Mouse (Mus musculus): ENCODE results near the gene Klrb1a. TPM values are rescaled to one million over a fixed set of nuclear protein-coding genes. Genes with fewer than 3 reads are reported as not detected.
"Not testable (repeated sequence)": the region's sequence is repeated elsewhere in the genome, so short reads cannot be mapped to it uniquely, and the experiment has no call there.

Klrb1a gene
- polyA plus RNA-seq, 1 experiment from 2014 or later: not detected

DNA sequence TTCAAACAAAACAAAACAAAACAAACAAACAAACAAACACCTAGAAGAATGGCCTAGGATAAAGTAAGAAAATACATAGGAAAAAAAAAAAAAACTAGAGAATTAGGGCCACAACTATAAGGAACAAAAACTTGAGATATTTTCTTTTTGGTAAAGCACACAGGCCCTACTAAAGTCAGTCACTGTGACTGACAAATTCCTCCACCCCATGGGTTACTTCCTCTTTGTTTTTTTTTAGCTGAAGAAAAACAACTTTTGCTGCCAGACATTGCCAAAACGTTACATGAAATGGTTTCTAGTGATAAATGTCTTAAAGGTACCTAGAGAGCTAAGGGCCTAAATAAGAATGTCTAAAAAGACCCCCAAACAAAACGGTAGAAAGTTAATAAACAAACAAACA lies 20.7 kb upstream of the Klrb1a start:
- WGBS: 68% methylated on average over 2 of the region's 2 CpGs
- Histone ChIP-seq H3K9me3 (ENCODE audit: control insufficient read depth, low read length) (no peaks in the 10 kb centered on the region), H3K27ac (ENCODE audit: low read depth, low read length) (no peak overlapping the region), H3K9ac (ENCODE audit: low read depth, low read length) (no peak overlapping the region), H3K36me3 (ENCODE audit: control insufficient read depth, insufficient read depth, low read length) (no peaks in the 10 kb centered on the region), H3K27me3 (replicated peaks; ENCODE audit: control insufficient read depth, insufficient read depth, low read length) (no peaks in the 10 kb centered on the region), H3K4me1 (ENCODE audit: control insufficient read depth, insufficient read depth, low read depth, low read length) (no peaks in the 10 kb centered on the region), H3K4me2 (ENCODE audit: low read length) (no peak overlapping the region), H3K4me3 (ENCODE audit: low read length) (no peak overlapping the region)
- no peak for ATAC-seq

DNA sequence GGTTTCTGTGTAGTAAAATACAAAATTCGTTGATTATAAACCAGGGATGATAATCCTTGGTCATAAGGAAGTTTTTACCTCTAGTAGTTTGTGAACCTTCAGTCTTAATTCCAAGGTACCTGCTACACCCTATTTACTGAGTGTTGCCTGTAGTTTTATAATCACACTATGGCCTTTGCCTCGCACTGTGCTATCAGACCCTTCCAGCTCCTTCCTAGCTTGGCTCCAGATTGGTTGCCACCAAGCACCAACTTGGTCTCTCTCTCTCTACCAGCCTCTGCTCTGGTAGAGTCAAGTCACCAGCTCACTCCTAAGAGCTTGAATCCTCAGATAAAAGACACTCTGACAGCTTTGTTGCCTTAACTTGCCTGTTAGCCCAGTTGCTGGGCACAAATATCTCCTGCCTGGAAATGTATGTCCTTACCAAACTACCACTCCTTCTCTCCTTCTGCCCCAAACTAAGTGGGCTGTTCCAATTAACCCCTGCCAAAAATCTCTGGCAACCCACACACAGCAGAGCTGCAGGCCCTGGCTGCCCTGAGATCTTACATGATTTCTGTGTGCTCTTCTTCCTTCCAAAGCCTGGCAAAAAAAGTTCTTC lies 17.9 kb upstream of the Klrb1a start:
- no peaks in the 10 kb centered on the region for H3K36me3 ChIP-seq (ENCODE audit: control insufficient read depth, insufficient read depth, low read length)
- 79% methylated on average over 2 of the region's 2 CpGs for WGBS
- H3K4me1 ChIP-seq (ENCODE audit: control insufficient read depth, insufficient read depth, low read depth, low read length): no peaks in the 10 kb centered on the region
- no peaks in the 10 kb centered on the region for H3K27me3 ChIP-seq (replicated peaks; ENCODE audit: control insufficient read depth, insufficient read depth, low read length)
- ATAC-seq: no peak
- no peak overlapping the region for H3K4me3 ChIP-seq (ENCODE audit: low read length)
- H3K9ac ChIP-seq (ENCODE audit: low read depth, low read length): no peak overlapping the region
- H3K4me2 ChIP-seq (ENCODE audit: low read length): no peak overlapping the region
- no peaks in the 10 kb centered on the region for H3K9me3 ChIP-seq (ENCODE audit: control insufficient read depth, low read length)
- no peak overlapping the region for H3K27ac ChIP-seq (ENCODE audit: low read depth, low read length)

DNA sequence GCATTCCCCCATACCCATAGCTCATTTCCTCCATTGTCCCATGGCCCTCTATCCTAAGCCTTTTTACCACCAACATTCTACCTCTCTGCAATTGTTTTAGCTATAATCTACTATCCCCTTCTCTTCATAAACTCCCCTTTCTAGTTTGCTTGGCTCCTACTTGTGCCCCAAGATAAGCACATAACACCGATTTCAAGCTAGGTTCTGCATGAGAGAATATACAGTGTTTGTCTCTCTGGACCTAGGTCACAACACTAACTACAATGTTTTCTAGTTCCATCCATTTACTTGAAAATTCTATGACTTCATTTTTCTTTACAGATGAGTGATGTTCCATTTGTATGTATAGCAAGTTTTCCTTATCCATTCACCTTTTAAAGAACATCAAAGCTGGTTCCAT lies 17.3 kb upstream of the Klrb1a start:
- 98% methylated on average over 1 of the region's 1 CpGs for WGBS
- ATAC-seq: no peak
- no peak overlapping the region for H3K9ac ChIP-seq (ENCODE audit: low read depth, low read length)
- no peaks in the 10 kb centered on the region for H3K4me1 ChIP-seq (ENCODE audit: control insufficient read depth, insufficient read depth, low read depth, low read length)
- H3K27me3 ChIP-seq (replicated peaks; ENCODE audit: control insufficient read depth, insufficient read depth, low read length): no peaks in the 10 kb centered on the region
- no peaks in the 10 kb centered on the region for H3K36me3 ChIP-seq (ENCODE audit: control insufficient read depth, insufficient read depth, low read length)
- H3K4me3 ChIP-seq (ENCODE audit: low read length): no peak overlapping the region
- H3K27ac ChIP-seq (ENCODE audit: low read depth, low read length): no peak overlapping the region
- no peak overlapping the region for H3K4me2 ChIP-seq (ENCODE audit: low read length)
- H3K9me3 ChIP-seq (ENCODE audit: control insufficient read depth, low read length): no peaks in the 10 kb centered on the region

DNA sequence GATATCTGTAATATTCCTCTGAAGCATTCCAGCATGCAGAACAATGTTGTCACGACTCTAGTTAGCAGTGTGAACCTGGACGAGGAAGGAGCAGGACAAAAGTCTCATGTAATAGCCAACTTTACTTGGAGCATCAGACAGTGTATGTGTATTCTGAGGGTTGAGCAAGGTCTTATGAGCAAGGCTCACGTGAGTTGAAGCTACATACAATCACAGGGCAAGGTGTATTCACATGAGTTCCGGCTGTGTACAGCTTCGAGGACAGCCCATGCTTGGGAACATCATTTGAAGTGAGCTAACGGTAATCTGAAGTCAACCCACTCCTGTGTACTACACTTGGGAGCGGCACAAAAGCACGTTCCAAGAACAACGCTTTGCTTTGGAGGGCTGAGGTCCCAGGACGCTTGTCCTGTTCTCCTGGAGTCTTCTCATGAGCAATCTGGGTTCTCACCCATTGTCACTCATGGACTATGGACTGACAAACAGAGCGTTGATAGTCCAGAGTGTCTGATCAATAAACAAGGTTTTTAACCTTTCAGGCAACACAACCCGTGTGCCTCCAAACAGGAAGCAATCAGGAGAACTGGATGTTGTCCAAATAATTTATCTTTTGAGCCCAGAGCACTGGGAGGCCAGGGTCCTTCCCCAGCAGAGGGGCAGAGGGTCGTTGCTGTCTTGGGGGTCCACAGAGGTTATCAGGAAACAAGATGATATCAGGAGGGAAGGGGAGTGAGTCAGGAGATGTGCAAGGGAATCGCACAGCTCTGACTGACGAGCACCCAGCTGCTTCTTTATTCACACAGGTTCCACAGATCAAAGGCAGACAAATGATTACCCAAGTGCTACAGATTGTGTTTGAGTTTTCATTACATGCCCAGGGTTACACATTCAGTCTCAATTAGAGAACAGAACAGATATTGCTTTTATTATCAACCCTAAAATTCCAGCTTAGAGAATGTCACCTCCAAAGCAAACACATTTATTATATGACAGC lies 7.9 kb upstream of the Klrb1a start:
- not testable (repeated sequence) for H3K9me3 ChIP-seq (ENCODE audit: control insufficient read depth, low read length); H3K36me3 ChIP-seq (ENCODE audit: control insufficient read depth, insufficient read depth, low read length); H3K4me2 ChIP-seq (ENCODE audit: low read length); H3K4me1 ChIP-seq (ENCODE audit: control insufficient read depth, insufficient read depth, low read depth, low read length); H3K27ac ChIP-seq (ENCODE audit: low read depth, low read length); H3K27me3 ChIP-seq (replicated peaks; ENCODE audit: control insufficient read depth, insufficient read depth, low read length); H3K4me3 ChIP-seq (ENCODE audit: low read length); ATAC-seq; H3K9ac ChIP-seq (ENCODE audit: low read depth, low read length)
- 83% methylated on average over 15 of the region's 15 CpGs for WGBS

DNA sequence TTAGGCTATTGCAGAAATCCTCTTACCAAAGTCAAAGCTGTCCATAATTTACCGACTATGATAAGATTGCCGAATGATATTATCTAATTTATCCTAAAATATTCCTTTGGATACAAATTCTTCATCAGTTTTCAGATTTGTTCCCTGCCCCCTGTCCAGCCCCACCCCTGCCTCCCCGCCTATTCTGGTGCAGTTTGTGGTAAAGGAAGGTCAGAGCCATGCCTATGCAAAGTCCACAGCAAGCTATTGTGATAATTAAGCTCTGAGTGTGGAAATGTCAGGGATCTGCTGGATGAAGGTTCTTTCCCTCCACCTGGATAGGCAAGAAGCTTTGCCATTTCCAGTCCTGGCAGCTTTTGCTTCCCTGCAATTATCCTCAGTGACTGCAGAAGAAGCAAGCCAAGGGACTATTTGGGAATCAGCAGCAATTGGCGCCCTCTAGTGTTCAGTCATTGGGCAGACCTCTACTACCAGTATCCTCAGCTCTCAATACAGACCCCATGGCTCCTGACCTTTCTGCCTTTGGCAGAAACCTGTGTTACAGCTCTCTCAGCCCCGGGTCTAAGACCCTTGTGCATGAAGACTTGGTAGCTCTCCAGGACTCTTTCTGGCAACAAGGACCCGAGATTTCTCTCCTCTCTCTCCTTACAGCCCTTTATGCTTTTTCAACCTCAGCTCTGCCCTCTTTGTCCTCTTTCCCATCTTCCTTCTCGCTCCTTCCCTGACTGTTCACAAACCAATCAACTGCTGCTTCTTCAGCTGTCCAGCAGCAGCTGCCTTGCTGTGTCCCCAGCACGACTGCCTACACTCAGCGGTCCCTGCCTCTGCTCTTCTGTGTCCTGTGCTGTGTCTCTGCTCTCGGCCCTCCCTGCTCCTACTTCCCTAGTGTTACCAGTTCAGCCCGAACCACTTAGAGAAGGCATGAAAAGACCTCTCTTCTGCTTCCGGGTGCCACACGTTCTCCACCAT lies 6.7 kb upstream of the Klrb1a start:
- not testable (repeated sequence) for H3K27ac ChIP-seq (ENCODE audit: low read depth, low read length); H3K9me3 ChIP-seq (ENCODE audit: control insufficient read depth, low read length); H3K27me3 ChIP-seq (replicated peaks; ENCODE audit: control insufficient read depth, insufficient read depth, low read length); H3K4me2 ChIP-seq (ENCODE audit: low read length); H3K9ac ChIP-seq (ENCODE audit: low read depth, low read length); H3K4me1 ChIP-seq (ENCODE audit: control insufficient read depth, insufficient read depth, low read depth, low read length); H3K4me3 ChIP-seq (ENCODE audit: low read length); H3K36me3 ChIP-seq (ENCODE audit: control insufficient read depth, insufficient read depth, low read length)
- ATAC-seq: peak; percentile 98
- WGBS: 55% methylated on average over 13 of the region's 13 CpGs

DNA sequence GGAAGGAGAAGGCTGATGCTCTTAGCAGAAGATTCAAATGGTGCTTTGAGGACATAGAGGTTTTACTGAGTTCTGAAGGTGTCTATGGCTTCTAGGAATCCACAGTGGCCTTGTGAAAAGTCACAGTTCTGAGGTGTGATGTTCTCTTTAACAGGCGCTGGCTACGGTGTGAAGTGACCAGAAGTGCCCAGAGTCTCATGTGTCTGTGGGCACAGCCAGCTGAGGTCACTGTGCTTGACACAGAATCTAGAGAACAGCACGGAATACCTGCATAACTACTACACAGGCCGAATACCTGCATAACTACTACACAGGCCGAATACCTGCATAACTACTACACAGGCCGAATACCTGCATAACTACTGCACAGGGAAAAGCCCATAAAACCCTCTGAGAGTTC lies 1.9 kb upstream of the Klrb1a start:
- H3K27me3 ChIP-seq (replicated peaks; ENCODE audit: control insufficient read depth, insufficient read depth, low read length); H3K9me3 ChIP-seq (ENCODE audit: control insufficient read depth, low read length); ATAC-seq; H3K4me3 ChIP-seq (ENCODE audit: low read length); H3K27ac ChIP-seq (ENCODE audit: low read depth, low read length); H3K4me2 ChIP-seq (ENCODE audit: low read length); H3K9ac ChIP-seq (ENCODE audit: low read depth, low read length); H3K4me1 ChIP-seq (ENCODE audit: control insufficient read depth, insufficient read depth, low read depth, low read length); H3K36me3 ChIP-seq (ENCODE audit: control insufficient read depth, insufficient read depth, low read length): not testable (repeated sequence)
- 96% methylated on average over 6 of the region's 6 CpGs for WGBS

DNA sequence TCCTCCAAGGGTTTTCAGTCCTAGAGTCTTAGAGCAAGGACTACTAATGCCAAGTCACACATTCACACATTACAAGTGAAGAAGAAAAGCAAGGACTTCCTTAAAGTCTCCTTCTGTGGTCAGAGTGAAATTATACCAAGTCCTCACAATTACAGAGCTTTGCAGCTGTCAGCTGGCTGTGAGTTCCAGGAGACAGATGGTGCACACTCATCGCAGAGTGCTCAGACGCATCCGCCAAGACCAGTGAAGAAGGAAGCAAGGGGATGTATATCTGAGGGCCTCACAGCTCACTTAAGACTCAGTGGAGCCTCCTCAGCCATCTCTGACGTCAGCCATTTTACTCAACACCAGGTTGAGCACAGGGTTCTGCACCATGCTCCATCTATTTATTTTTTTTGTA lies 1.1 kb upstream of the Klrb1a start:
- WGBS: 88% methylated on average over 4 of the region's 4 CpGs
- no peak overlapping the region for H3K9ac ChIP-seq (ENCODE audit: low read depth, low read length)
- no peaks in the 10 kb centered on the region for H3K4me1 ChIP-seq (ENCODE audit: control insufficient read depth, insufficient read depth, low read depth, low read length)
- H3K27me3 ChIP-seq (replicated peaks; ENCODE audit: control insufficient read depth, insufficient read depth, low read length): no peaks in the 10 kb centered on the region
- no peak overlapping the region for H3K4me3 ChIP-seq (ENCODE audit: low read length)
- no peaks in the 10 kb centered on the region for H3K9me3 ChIP-seq (ENCODE audit: control insufficient read depth, low read length)
- ATAC-seq: no peak
- no peaks in the 10 kb centered on the region for H3K36me3 ChIP-seq (ENCODE audit: control insufficient read depth, insufficient read depth, low read length)
- H3K27ac ChIP-seq (ENCODE audit: low read depth, low read length): no peak overlapping the region
- no peak overlapping the region for H3K4me2 ChIP-seq (ENCODE audit: low read length)

DNA sequence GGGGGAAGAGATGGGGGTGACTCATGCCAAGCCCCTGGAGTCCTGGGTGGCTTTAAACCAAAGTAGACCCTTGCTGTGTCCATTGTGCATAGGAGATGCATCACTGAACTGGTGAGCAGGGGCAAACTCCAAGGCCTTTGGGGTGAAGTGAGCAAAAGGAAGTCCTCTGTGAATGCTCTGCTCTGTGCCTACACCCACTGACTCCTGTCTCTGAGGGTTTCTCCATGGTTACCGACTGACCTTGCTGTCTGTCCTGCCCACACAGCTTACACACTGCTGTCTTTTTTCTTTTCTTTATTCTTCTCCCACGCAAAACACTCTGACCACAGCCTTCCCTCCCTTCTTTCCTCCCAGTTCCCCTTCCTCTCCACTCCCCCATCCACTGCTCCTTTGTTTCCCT lies 600 bp downstream of the Klrb1a start:
- 34% methylated on average over 2 of the region's 2 CpGs for WGBS

DNA sequence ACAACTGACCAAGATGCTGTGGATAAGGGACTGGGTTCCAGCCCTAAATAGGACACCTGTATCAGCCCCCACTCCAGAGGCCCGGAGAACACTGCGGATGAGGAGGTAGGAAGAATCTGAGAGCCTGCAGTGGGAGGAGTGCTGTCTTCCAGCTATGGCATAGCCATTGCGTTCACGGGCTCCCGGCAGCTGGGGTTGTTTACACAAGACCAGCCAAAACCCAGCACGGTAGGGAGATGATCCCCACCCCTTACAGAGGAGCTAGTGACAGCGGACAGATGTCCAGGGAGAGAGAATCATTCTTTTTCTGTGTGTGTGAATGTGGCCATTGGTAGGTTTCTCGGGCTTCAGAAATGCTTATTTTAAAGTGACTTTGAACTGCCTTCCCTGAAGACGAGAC lies 17.0 kb downstream of the Klrb1a start:
- ATAC-seq: no peak
- 65% methylated on average over 9 of the region's 9 CpGs for WGBS

More for the DNA sequence above, 600 bp downstream of the Klrb1a start:
- no peak overlapping the region for H3K27ac ChIP-seq (ENCODE audit: low read depth, low read length)
- no peaks in the 10 kb centered on the region for H3K36me3 ChIP-seq (ENCODE audit: control insufficient read depth, insufficient read depth, low read length)
- H3K4me2 ChIP-seq (ENCODE audit: low read length): no peak overlapping the region
- no peaks in the 10 kb centered on the region for H3K4me1 ChIP-seq (ENCODE audit: control insufficient read depth, insufficient read depth, low read depth, low read length)
- ATAC-seq: no peak
- no peaks in the 10 kb centered on the region for H3K9me3 ChIP-seq (ENCODE audit: control insufficient read depth, low read length)
- no peak overlapping the region for H3K4me3 ChIP-seq (ENCODE audit: low read length)
- H3K9ac ChIP-seq (ENCODE audit: low read depth, low read length): no peak overlapping the region
- no peaks in the 10 kb centered on the region for H3K27me3 ChIP-seq (replicated peaks; ENCODE audit: control insufficient read depth, insufficient read depth, low read length)

More for the DNA sequence above, 17.0 kb downstream of the Klrb1a start:
- Histone ChIP-seq H3K36me3 (ENCODE audit: control insufficient read depth, insufficient read depth, low read length) (no peaks in the 10 kb centered on the region), H3K9me3 (ENCODE audit: control insufficient read depth, low read length) (no peaks in the 10 kb centered on the region), H3K4me2 (ENCODE audit: low read length) (no peak overlapping the region), H3K27me3 (replicated peaks; ENCODE audit: control insufficient read depth, insufficient read depth, low read length) (no peaks in the 10 kb centered on the region), H3K27ac (ENCODE audit: low read depth, low read length) (no peak overlapping the region), H3K9ac (ENCODE audit: low read depth, low read length) (no peak overlapping the region), H3K4me3 (ENCODE audit: low read length) (no peak overlapping the region), H3K4me1 (ENCODE audit: control insufficient read depth, insufficient read depth, low read depth, low read length) (peaks cover 5% of the 10 kb centered on the region; the same call in 1 of the 2 replicates)
